Mouse (Mus musculus) forebrain, embryonic 11.5 days (tissue): ENCODE data around the gene Lbhd1. TPM values are rescaled to one million over a fixed set of nuclear protein-coding genes. Genes with fewer than 3 reads are reported as not detected.

Source experiments
- microRNA-seq: library from miRNA; unstranded; fragments of <30 nt; microRNA quantifications from one replicate; pipeline ENCODE4, GENCODE M21; 2016; ENCODE audit not compliant: insufficient number of aligned reads
- polyA plus RNA-seq: library from polyadenylated mRNA; unstranded; fragments of >200 nt; fragmentation: Nextera tagmentation; extraction: Ambion mirVana; gene quantifications from 2 replicates; pipeline ENCODE4 v1.2.1, GENCODE M21; 2014

The Lbhd1 gene
- polyA plus RNA-seq, 1 experiment from 2014 or later: 110 TPM

Small RNA genes within 50 kb of the gene (microRNA-seq; reads per million reads assigned to microRNA genes)
- gene Mir5136: not detected

Other genes with a start within 250 kb of the Lbhd1 start
- gene Chrm1, start 219.9 kb upstream of the Lbhd1 start, polyA plus RNA-seq: 0.13 TPM in 1 of 2 replicates, not detected in the other
- 132 and 143 TPM in 2 replicates for gene Slc3a2, start 160.4 kb upstream of the Lbhd1 start, polyA plus RNA-seq
- gene Wdr74, start 147.9 kb upstream of the Lbhd1 start, polyA plus RNA-seq: 79.5 and 89.2 TPM in 2 replicates
- gene 1700092M07Rik, start 143.0 kb upstream of the Lbhd1 start, polyA plus RNA-seq: 2.3 and 3.1 TPM in 2 replicates
- gene Stx5a, start 142.3 kb upstream of the Lbhd1 start, polyA plus RNA-seq: 88.4 and 93.8 TPM in 2 replicates
- 238 and 247 TPM in 2 replicates for gene Nxf1, start 126.7 kb upstream of the Lbhd1 start, polyA plus RNA-seq
- 181 and 182 TPM in 2 replicates for gene Tmem223, start 112.7 kb upstream of the Lbhd1 start, polyA plus RNA-seq
- 38.9 and 49.8 TPM in 2 replicates for gene Tmem179b, start 109.3 kb upstream of the Lbhd1 start, polyA plus RNA-seq
- gene Taf6l, start 97.3 kb upstream of the Lbhd1 start, polyA plus RNA-seq: 30.9 and 36.7 TPM in 2 replicates
- gene Polr2g, start 85.2 kb upstream of the Lbhd1 start, polyA plus RNA-seq: 151 and 156 TPM in 2 replicates
- gene Zbtb3, start 81.2 kb upstream of the Lbhd1 start, polyA plus RNA-seq: 5.4 and 5.9 TPM in 2 replicates
- gene Ttc9c, start 64.4 kb upstream of the Lbhd1 start, polyA plus RNA-seq: 75.7 and 80.8 TPM in 2 replicates
- gene Hnrnpul2, start 63.7 kb upstream of the Lbhd1 start, polyA plus RNA-seq: 6.7 and 7.8 TPM in 2 replicates
- not detected in 2 replicates for gene AC129217.1, start 54.0 kb upstream of the Lbhd1 start, polyA plus RNA-seq
- 55.0 and 56.3 TPM in 2 replicates for gene Bscl2, start 46.3 kb upstream of the Lbhd1 start, polyA plus RNA-seq
- 83.4 and 92.6 TPM in 2 replicates for gene Gng3, start 44.5 kb upstream of the Lbhd1 start, polyA plus RNA-seq
- 0.13 and 0.35 TPM in 2 replicates for gene Lrrn4cl, start 33.0 kb upstream of the Lbhd1 start, polyA plus RNA-seq
- gene Ubxn1, start 12.2 kb upstream of the Lbhd1 start, polyA plus RNA-seq: 178 and 181 TPM in 2 replicates
- gene Uqcc3, start 2.8 kb upstream of the Lbhd1 start, polyA plus RNA-seq: 50.1 and 52.9 TPM in 2 replicates
- not detected in 2 replicates for gene Gm49403, start 198 bp downstream of the Lbhd1 start, polyA plus RNA-seq
- gene 1810009A15Rik, start 5.1 kb downstream of the Lbhd1 start, polyA plus RNA-seq: 124 and 131 TPM in 2 replicates
- gene Gm49416, start 5.2 kb downstream of the Lbhd1 start, polyA plus RNA-seq: not detected in 2 replicates
- gene Ints5, start 9.3 kb downstream of the Lbhd1 start, polyA plus RNA-seq: 47.7 and 50.9 TPM in 2 replicates
- 119 and 120 TPM in 2 replicates for gene Ganab, start 14.3 kb downstream of the Lbhd1 start, polyA plus RNA-seq
- gene B3gat3, start 36.6 kb downstream of the Lbhd1 start, polyA plus RNA-seq: 55.0 and 57.2 TPM in 2 replicates
- gene Rom1, start 45.6 kb downstream of the Lbhd1 start, polyA plus RNA-seq: 1.7 and 1.8 TPM in 2 replicates
- 11.2 and 12.2 TPM in 2 replicates for gene Eml3, start 45.8 kb downstream of the Lbhd1 start, polyA plus RNA-seq
- gene Mta2, start 58.1 kb downstream of the Lbhd1 start, polyA plus RNA-seq: 62.6 and 63.2 TPM in 2 replicates
- 34.4 and 35.5 TPM in 2 replicates for gene Tut1, start 70.1 kb downstream of the Lbhd1 start, polyA plus RNA-seq
- 467 and 472 TPM in 2 replicates for gene Eef1g, start 83.3 kb downstream of the Lbhd1 start, polyA plus RNA-seq
- gene Ahnak, start 105.6 kb downstream of the Lbhd1 start, polyA plus RNA-seq: 7.1 and 7.3 TPM in 2 replicates
- gene Scgb1a1, start 204.2 kb downstream of the Lbhd1 start, polyA plus RNA-seq: not detected in 2 replicates